Mouse (Mus musculus) stomach, embryonic 16.5 days (tissue): ENCODE measurements around the gene Rps6ka1. TPM values are rescaled to one million over a fixed set of nuclear protein-coding genes. Genes with fewer than 3 reads are reported as not detected.

Source experiments
- ATAC-seq: fragments of 200-750 bp; cut with Nextera tagmentation; 2 replicates; pipeline ENCODE4 v1.8.0; 2017; ENCODE audit warnings: moderate number of reproducible peaks, moderate TSS enrichment; ENCODE audit not compliant: insufficient read depth, low FRiP score
- H3K27ac ChIP-seq: fragments of 300-500 bp; sonication (generic); 2 replicates; pipeline ENCODE4 v1.5.1; 2014; ENCODE audit warnings: low read length
- H3K27me3 ChIP-seq: fragments of 300-500 bp; sonication (generic); 2 replicates; pipeline ENCODE4 v1.6.1; 2014; ENCODE audit warnings: low read length, control low read depth, mixed read lengths; ENCODE audit not compliant: control insufficient read depth, insufficient read depth
- H3K36me3 ChIP-seq: fragments of 300-500 bp; sonication (generic); 2 replicates; pipeline ENCODE4 v1.6.1; 2014; ENCODE audit warnings: low read length; ENCODE audit not compliant: control insufficient read depth, insufficient read depth
- H3K4me1 ChIP-seq: fragments of 300-500 bp; sonication (generic); 2 replicates; pipeline ENCODE4 v1.6.1; 2014; ENCODE audit warnings: low read length, control low read depth, mixed read lengths; ENCODE audit not compliant: control insufficient read depth, insufficient read depth
- H3K4me2 ChIP-seq: fragments of 300-500 bp; sonication (generic); 2 replicates; pipeline ENCODE4 v1.6.1; 2014; ENCODE audit warnings: low read depth, low read length, mixed read lengths
- H3K4me3 ChIP-seq: fragments of 300-500 bp; sonication (generic); replicated peaks from 2 replicates; pipeline ENCODE4 v1.5.1; 2014; ENCODE audit warnings: mild to moderate bottlenecking, low read length
- H3K9ac ChIP-seq: fragments of 300-500 bp; sonication (generic); 2 replicates; pipeline ENCODE4 v1.6.1; 2014; ENCODE audit warnings: low read length
- H3K9me3 ChIP-seq: fragments of 300-500 bp; sonication (generic); replicated peaks from 2 replicates; pipeline ENCODE4 v1.6.1; 2016; ENCODE audit warnings: low read length, control low read depth; ENCODE audit not compliant: control insufficient read depth
- WGBS: fragments of 180-500 bp; shearing (Covaris S2); extraction: QIAGEN DNeasy Blood & Tissue Kit; methylation state at CpG from one replicate; pipeline ENCODE4 v1.1.7; 2014; 5-methylcytosine and 5-hydroxymethylcytosine counted together
- polyA plus RNA-seq: library from polyadenylated mRNA; unstranded; fragments of >200 nt; fragmentation: Nextera tagmentation; extraction: Ambion mirVana; gene quantifications from 2 replicates; pipeline ENCODE4 v1.2.1, GENCODE M21; 2015

Rps6ka1 gene
- polyA plus RNA-seq, 1 experiment from 2014 or later = 69.2 TPM

DNA sequence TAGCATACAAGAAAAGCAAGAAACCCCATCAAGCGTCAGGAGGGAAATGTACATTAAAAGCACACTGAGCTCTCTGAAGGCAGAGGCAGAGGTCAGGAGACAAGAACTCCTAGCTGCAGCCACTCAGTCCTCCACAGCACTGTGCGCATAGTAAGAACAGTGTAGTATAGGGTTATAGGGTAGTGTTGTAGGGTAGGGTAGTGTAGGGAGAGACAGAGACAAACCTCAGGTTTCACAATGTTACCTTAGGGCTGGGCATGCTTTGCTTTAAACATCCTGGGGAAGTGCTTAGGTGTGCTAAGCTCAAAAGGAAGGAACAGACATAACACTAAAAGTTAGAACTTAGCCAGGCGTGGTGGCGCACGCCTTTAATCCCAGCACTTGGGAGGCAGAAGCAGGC lies 52.4 kb downstream of the Rps6ka1 start:
- Histone ChIP-seq H3K4me2 (no peak overlapping the region), H3K27me3 (no peaks in the 10 kb centered on the region), H3K4me1 (no peaks in the 10 kb centered on the region), H3K36me3 (no peaks in the 10 kb centered on the region), H3K9ac (no peak overlapping the region), H3K27ac (no peak overlapping the region), H3K9me3 (no peaks in the 10 kb centered on the region), H3K4me3 (no peak overlapping the region)
- WGBS = 97% methylated on average over 5 of the region's 5 CpGs
- no peak for ATAC-seq

DNA sequence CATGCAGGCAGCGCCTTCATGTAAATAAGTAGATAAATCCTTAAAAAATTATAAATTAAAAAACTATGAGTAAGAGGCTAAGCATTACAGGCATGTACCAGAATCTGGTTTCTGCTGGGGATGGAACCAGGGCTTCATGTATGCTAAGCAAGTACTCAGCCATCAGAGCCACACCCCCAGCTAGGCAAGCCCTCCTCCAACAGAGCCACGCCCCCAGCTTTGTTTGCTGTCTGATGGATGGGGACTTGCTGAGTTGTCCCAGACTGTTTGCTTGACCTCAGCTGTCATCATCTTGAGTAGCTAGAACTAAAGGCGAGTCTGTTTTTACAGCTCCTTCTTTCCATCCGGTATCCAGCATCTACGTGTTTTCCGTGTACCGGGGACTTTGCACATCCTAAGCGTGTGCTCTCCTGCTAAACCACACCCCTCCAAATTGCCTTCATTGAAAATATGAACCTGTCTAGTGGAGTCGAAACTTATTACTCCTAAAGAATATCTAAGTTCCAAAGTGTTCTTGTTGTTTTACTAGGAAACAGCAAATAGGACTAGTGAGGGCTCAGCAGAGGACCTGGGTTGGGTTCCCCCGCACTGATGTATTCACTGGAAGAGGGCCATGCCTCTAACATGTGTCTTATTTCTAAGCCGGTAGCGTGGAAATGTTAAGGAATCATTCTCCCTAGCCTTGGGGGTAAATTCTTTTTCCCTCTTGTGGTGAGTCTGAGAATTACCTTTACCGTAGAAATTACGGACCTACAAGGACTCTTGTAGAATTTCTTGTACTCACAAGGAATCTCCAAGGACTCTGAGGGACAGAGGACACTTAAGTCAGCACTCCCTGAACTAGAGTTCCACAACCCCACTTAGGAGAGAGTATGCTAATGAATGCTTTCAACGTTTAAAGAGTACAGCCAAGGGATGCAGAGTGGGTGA lies 54.4 kb downstream of the Rps6ka1 start:
- H3K27ac ChIP-seq = 0 out of 2 replicates have a peak overlapping the region, but pooled peaks have one; percentile 17
- ATAC-seq = peak; percentile 73
- no peak overlapping the region for H3K4me3 ChIP-seq
- H3K4me2 ChIP-seq = no peak overlapping the region
- H3K36me3 ChIP-seq = no peaks in the 10 kb centered on the region
- H3K4me1 ChIP-seq = peaks cover 5% of the 10 kb centered on the region; the same call in 1 of the 2 replicates
- H3K9ac ChIP-seq = no peak overlapping the region
- no peaks in the 10 kb centered on the region for H3K27me3 ChIP-seq
- 53% methylated on average over 15 of the region's 15 CpGs for WGBS
- no peaks in the 10 kb centered on the region for H3K9me3 ChIP-seq

DNA sequence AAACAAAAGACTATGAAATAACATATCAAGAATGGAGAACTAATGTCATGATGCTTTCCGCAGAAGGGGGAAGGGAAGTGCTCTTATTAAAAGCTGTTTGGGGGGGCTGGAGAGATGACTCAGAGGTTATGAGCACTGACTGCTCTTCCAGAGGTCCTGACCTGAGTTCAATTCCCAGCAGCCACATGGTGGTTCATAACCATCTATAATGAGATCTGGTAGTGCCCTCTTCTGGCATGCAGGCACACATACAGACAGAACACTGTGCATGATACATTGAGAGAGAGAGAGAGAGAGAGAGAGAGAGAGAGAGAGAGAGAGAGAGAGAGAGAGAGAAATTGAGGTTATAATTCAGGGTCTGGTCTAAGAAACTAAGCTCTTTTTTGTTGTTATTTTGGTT lies 57.1 kb downstream of the Rps6ka1 start:
- no peaks in the 10 kb centered on the region for H3K9me3 ChIP-seq
- H3K9ac ChIP-seq = no peak overlapping the region
- no peak overlapping the region for H3K27ac ChIP-seq
- WGBS = 95% methylated on average over 1 of the region's 1 CpGs
- H3K4me1 ChIP-seq = peaks cover 5% of the 10 kb centered on the region; the same call in 1 of the 2 replicates
- H3K4me3 ChIP-seq = no peak overlapping the region
- H3K4me2 ChIP-seq = no peak overlapping the region
- ATAC-seq = no peak
- H3K27me3 ChIP-seq = no peaks in the 10 kb centered on the region
- H3K36me3 ChIP-seq = no peaks in the 10 kb centered on the region

DNA sequence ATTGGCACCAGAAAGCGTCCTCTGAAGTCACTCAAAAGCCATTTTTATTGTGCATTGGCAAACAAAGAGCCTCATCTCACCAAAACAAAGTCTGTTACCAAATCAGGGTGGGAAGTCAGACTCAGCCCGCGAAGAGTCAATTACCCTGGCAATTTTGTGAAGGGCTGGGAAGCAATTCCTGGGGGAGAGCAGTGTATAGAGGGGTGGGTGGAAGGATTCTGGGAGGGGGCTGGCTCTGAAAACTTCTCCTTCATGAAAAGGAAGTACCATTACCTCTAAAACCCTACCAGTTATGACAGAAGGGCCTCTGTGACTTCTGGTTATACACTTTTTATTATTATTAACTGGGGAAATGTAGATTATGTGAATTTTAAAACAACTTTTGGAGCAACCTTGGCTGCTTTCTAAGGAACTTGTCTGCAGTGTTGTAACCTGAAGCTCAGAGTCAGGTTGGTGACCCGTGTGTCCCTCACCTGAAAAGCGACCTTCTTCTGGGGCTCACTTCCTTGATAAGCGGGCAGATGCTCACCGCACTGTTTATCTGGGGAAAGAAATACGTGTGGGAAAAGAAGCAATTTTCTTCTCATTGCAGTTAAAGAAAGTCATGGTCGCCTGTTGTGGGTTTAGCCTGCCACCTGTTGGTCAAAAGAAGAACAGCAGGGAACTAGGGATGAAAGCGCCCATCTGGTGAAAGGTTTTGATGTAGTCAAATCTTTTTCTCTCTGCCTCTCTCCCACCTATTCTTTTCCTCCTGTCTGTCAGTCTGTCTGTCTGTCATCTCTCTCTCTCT lies 58.1 kb downstream of the Rps6ka1 start:
- H3K27me3 ChIP-seq = no peaks in the 10 kb centered on the region
- H3K27ac ChIP-seq = no peak overlapping the region
- no peak overlapping the region for H3K4me3 ChIP-seq
- 0 out of 2 replicates have a peak overlapping the region, but pooled peaks have one; percentile 18 for H3K4me2 ChIP-seq
- peaks cover 5% of the 10 kb centered on the region; the same call in 1 of the 2 replicates for H3K4me1 ChIP-seq
- WGBS = 9% methylated on average over 10 of the region's 10 CpGs
- H3K36me3 ChIP-seq = no peaks in the 10 kb centered on the region
- H3K9ac ChIP-seq = no peak overlapping the region
- no peak for ATAC-seq
- H3K9me3 ChIP-seq = no peaks in the 10 kb centered on the region

DNA sequence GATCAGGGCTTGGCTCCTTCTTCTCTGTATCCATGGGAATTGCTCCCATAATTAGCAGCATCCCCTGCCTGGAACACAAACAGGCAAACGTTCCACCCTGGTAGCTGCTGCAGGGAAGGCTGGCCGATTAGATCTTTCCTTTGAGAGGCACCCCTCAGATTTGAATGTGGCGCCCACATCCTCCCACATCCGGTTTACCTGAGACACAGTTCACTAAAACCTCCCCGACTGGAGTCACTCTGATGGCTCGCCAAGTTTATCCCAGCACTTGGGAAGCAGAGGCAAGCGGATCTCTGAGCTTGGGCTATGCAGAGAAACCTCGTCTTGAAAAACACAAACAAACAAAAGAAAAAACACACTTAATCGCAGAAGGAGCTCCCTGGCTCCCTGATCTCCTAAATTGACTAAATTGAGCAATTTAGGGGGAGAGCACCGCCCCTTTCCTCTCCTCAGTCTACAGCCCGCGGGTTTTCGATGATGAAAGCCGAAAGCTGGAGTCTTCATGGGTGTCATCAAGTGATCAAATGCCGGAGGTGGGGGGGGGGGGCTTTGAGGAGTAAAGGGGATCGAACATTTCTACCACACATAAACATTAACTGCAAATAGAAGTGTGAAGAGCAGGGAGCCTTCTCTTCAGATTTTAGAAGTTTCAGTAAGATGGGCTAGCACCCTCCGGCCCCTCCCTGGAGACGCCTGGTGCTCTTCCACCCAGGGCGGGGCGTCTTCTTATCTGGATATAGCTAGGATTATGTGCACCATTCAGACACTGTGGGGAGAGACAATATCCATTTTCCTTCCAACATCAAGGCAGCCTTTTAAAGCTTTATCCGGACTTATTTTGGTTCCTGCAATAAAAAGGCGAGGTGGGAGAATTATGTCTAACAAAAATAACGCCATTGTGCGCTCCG lies 59.5 kb downstream of the Rps6ka1 start:
- H3K36me3 ChIP-seq = no peaks in the 10 kb centered on the region
- no peaks in the 10 kb centered on the region for H3K9me3 ChIP-seq
- ATAC-seq = no peak
- H3K27me3 ChIP-seq = no peaks in the 10 kb centered on the region
- H3K27ac ChIP-seq = no peak overlapping the region
- H3K4me3 ChIP-seq = no peak overlapping the region
- H3K4me1 ChIP-seq = peaks cover 5% of the 10 kb centered on the region; the same call in 1 of the 2 replicates
- 28% methylated on average over 25 of the region's 25 CpGs for WGBS
- peak overlapping the region; percentile 4 for H3K4me2 ChIP-seq
- H3K9ac ChIP-seq = no peak overlapping the region

DNA sequence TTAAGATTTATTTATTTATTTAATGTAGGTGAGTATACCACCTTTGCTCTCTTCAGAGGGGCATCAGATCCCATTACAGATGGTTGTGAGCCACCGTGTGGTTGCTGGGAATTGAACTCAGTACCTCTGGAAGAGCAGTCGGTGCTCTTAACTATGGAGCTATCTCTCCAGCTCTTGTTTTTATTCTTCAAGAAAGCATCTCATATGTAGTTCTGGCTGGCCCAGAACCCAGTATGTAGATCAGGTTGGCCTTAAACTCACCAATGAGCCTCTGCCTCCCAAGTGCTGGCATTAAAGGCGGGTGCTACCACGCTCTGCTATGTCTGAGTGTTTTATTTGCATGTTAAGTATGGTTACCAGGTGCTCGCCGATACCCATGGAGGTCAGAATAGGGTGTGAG lies 60.2 kb downstream of the Rps6ka1 start:
- no peak for ATAC-seq
- peaks cover 5% of the 10 kb centered on the region; the same call in 1 of the 2 replicates for H3K4me1 ChIP-seq

DNA sequence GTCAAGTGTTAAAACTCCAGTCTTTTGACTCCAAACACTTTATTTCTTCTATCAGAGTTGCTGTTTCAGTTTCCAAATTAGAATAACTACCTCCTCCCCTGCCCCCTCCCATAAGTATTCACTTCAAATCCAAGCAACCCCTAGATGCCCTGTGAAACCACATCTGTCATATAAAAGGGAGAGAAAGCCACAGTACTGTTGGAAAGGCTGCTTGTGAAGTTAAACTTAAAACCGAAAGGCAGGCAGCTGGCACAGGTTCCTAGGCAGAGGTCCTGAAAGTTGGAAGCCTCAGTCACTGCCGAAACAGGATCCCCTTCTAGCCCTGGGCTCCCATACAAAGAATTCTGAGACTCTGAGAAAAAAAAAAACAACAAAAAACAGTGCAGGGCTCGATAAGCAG lies 61.9 kb downstream of the Rps6ka1 start:
- Histone ChIP-seq H3K27me3 (no peaks in the 10 kb centered on the region), H3K4me1 (peaks cover 5% of the 10 kb centered on the region; the same call in 1 of the 2 replicates), H3K9ac (no peak overlapping the region), H3K36me3 (no peaks in the 10 kb centered on the region), H3K27ac (no peak overlapping the region), H3K4me3 (no peak overlapping the region), H3K4me2 (no peak overlapping the region), H3K9me3 (no peaks in the 10 kb centered on the region)
- 30% methylated on average over 3 of the region's 3 CpGs for WGBS
- ATAC-seq = no peak

More for the DNA sequence above, 60.2 kb downstream of the Rps6ka1 start:
- no peaks in the 10 kb centered on the region for H3K9me3 ChIP-seq
- no peak overlapping the region for H3K4me2 ChIP-seq
- H3K9ac ChIP-seq = no peak overlapping the region
- H3K4me3 ChIP-seq = no peak overlapping the region
- no peaks in the 10 kb centered on the region for H3K27me3 ChIP-seq
- no peak overlapping the region for H3K27ac ChIP-seq
- H3K36me3 ChIP-seq = no peaks in the 10 kb centered on the region
- 81% methylated on average over 6 of the region's 6 CpGs for WGBS

DNA sequence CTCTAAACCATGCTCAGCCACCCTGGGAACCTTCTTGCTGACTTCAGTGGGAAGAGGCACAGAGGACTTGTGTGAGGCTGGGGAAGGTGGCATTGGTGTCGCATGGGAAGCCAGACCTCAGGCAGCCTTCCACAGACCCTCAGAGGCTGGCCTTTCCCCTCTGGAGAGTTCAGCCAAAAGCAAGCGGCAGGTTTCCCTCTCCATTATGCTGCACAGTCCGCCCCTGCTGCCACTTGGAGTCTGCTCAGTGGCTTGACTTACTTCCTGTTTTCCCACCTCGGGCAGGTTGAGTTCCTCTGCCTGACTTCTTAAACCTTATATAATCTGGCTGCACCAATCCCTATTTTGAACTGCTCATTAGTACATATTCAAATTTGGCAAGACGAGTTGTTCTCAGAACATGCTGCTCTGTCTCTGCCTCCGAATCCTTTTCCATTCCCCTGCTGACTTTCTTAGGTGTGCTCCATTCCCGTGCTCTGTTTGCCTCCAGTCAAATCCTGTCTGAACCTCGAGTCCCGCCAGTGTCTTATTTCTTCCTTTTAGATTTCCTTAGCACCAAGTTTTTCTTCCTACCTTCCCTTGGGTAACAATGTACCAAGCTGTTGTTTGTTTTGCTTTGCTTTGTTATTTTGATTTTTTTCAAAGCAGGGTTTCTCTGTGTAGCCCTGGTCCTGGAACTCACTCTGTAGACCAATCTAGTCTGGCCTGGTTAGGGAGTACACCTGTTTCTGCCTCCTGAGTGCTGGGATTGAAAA lies 66.6 kb downstream of the Rps6ka1 start:
- ATAC-seq = no peak
- H3K9ac ChIP-seq = peak overlapping the region; percentile 59
- H3K4me3 ChIP-seq = no peak overlapping the region; the same call in 1 of the 2 replicates
- H3K9me3 ChIP-seq = no peaks in the 10 kb centered on the region
- peak overlapping the region; percentile 48 for H3K27ac ChIP-seq
- 35% methylated on average over 9 of the region's 9 CpGs for WGBS
- H3K36me3 ChIP-seq = no peaks in the 10 kb centered on the region
- H3K4me1 ChIP-seq = peaks cover 9% of the 10 kb centered on the region
- no peaks in the 10 kb centered on the region for H3K27me3 ChIP-seq
- peak overlapping the region; percentile 23; the same call in 1 of the 2 replicates for H3K4me2 ChIP-seq
